Mouse (Mus musculus): ENCODE data around the gene Olfr1426.

DNA sequence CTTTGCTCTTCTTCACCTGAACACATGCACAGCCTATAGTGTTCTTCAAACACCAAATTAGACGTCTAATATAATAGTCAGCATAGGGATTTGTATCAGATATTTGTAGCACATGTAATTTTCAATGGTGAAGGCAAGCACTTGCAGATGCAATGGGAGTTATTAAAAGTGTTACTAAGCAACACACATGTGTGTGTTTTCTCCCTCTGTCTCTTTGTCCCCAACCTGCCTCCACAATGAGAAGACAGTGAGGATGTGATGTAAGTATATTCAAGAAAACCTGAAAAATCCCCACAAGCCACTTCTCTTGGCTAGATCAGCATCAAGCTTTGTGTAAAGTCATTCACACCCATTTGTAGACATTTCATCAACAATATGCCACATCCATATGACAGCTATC lies 24.0 kb upstream of the Olfr1426 start, which contains the start of gene Olfr1428:
- no peak for TF ChIP-seq CTCF (IDR thresholded peaks at IDR 0.05; ENCODE audit: low read depth)
- no peak for TF ChIP-seq EP300 (IDR thresholded peaks at IDR 0.05; ENCODE audit: low read depth)
